Mouse (Mus musculus) heart, embryonic 12.5 days (tissue): ENCODE results near the gene Atad1. TPM values are rescaled to one million over a fixed set of nuclear protein-coding genes. Genes with fewer than 3 reads are reported as not detected.
"Not testable (repeated sequence)": the region's sequence is repeated elsewhere in the genome, so short reads cannot be mapped to it uniquely, and the experiment has no call there.

ENCODE experiments used
- ATAC-seq: fragments of 200-750 bp; cut with Nextera tagmentation; 2 replicates; pipeline ENCODE4 v1.8.0; 2017; ENCODE audit warnings: moderate TSS enrichment, moderate library complexity; ENCODE audit not compliant: insufficient number of reproducible peaks, low FRiP score
- H3K27ac ChIP-seq: fragments of 300-500 bp; sonication (generic); 2 replicates; pipeline ENCODE4 v1.5.1; 2016; ENCODE audit warnings: mild to moderate bottlenecking, moderate library complexity; ENCODE audit not compliant: poor library complexity, severe bottlenecking
- H3K27me3 ChIP-seq: fragments of 300-500 bp; sonication (generic); replicated peaks from 2 replicates; pipeline ENCODE4 v1.6.1; 2016; ENCODE audit warnings: mild to moderate bottlenecking, moderate library complexity
- H3K36me3 ChIP-seq: fragments of 300-500 bp; sonication (generic); 2 replicates; pipeline ENCODE4 v1.6.1; 2016; ENCODE audit warnings: mild to moderate bottlenecking, moderate library complexity
- H3K4me1 ChIP-seq: fragments of 300-500 bp; sonication (generic); replicated peaks from 2 replicates; pipeline ENCODE4 v1.6.1; 2016; ENCODE audit warnings: mild to moderate bottlenecking
- H3K4me2 ChIP-seq: fragments of 300-500 bp; sonication (generic); 2 replicates; pipeline ENCODE4 v1.6.1; 2016; ENCODE audit warnings: mild to moderate bottlenecking, moderate library complexity
- H3K4me3 ChIP-seq: fragments of 300-500 bp; sonication (generic); 2 replicates; pipeline ENCODE4 v1.5.1; 2016; ENCODE audit warnings: mild to moderate bottlenecking
- H3K9ac ChIP-seq: fragments of 300-500 bp; sonication (generic); 2 replicates; pipeline ENCODE4 v1.6.1; 2016; ENCODE audit warnings: mild to moderate bottlenecking, moderate library complexity
- H3K9me3 ChIP-seq: fragments of 300-500 bp; sonication (generic); replicated peaks from 2 replicates; pipeline ENCODE4 v1.6.1; 2016; ENCODE audit warnings: mild to moderate bottlenecking, moderate library complexity
- WGBS: fragments of 180-500 bp; shearing (Covaris S2); methylation state at CpG from one replicate; pipeline ENCODE4 v1.1.7; 2016; 5-methylcytosine and 5-hydroxymethylcytosine counted together
- polyA plus RNA-seq: library from polyadenylated mRNA; unstranded; fragments of >200 nt; fragmentation: Nextera tagmentation; extraction: Ambion mirVana; gene quantifications from 2 replicates; pipeline ENCODE4 v1.2.1, GENCODE M21; 2016

Atad1 gene
- polyA plus RNA-seq, 1 experiment from 2014 or later, result 63.1 TPM

- H3K36me3 ChIP-seq, result peaks cover 34% of the 10 kb centered on the region
- H3K27me3 ChIP-seq, H3K4me3 ChIP-seq, ATAC-seq, H3K9me3 ChIP-seq, H3K9ac ChIP-seq, H3K4me1 ChIP-seq, H3K27ac ChIP-seq, H3K4me2 ChIP-seq: not testable (repeated sequence)
- WGBS, result 76% methylated on average over 1 of the region's 1 CpGs
Measured at GRCm38 (mm10) chr19:32667830-32668229, 71.8 kb downstream of the Atad1 start.

- WGBS, result 69% methylated on average over 8 of the region's 8 CpGs
- no peak overlapping the region for H3K4me3 ChIP-seq
- no peaks in the 10 kb centered on the region for H3K9me3 ChIP-seq
- H3K27me3 ChIP-seq, result no peaks in the 10 kb centered on the region
- no peaks in the 10 kb centered on the region for H3K4me1 ChIP-seq
- peaks cover 30% of the 10 kb centered on the region for H3K36me3 ChIP-seq
- no peak overlapping the region for H3K27ac ChIP-seq
- H3K4me2 ChIP-seq, result no peak overlapping the region
- ATAC-seq, result no peak
- H3K9ac ChIP-seq, result no peak overlapping the region
Measured at GRCm38 (mm10) chr19:32665243-32665642, 74.3 kb downstream of the Atad1 start.

DNA sequence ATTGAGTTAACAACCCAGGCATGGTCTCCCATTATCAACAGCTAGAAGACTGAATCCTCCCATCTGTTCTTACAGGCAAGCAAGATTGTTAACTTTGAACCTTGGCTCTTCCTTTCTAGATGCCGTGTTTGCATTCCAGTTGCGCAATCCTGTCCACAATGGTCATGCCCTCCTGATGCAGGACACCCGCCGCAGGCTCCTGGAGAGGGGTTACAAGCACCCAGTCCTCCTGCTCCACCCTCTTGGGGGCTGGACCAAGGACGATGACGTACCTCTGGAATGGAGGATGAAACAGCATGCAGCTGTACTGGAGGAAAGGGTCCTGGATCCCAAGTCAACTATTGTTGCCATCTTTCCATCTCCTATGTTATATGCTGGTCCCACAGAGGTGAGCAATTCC is 76.7 kb downstream of the Atad1 start:
- Histone ChIP-seq H3K9me3 (no peaks in the 10 kb centered on the region), H3K36me3 (peaks cover 30% of the 10 kb centered on the region), H3K4me2 (no peak overlapping the region), H3K4me1 (no peaks in the 10 kb centered on the region), H3K9ac (no peak overlapping the region), H3K4me3 (no peak overlapping the region), H3K27me3 (no peaks in the 10 kb centered on the region), H3K27ac (no peak overlapping the region)
- WGBS, result 87% methylated on average over 6 of the region's 6 CpGs
- ATAC-seq, result no peak

DNA sequence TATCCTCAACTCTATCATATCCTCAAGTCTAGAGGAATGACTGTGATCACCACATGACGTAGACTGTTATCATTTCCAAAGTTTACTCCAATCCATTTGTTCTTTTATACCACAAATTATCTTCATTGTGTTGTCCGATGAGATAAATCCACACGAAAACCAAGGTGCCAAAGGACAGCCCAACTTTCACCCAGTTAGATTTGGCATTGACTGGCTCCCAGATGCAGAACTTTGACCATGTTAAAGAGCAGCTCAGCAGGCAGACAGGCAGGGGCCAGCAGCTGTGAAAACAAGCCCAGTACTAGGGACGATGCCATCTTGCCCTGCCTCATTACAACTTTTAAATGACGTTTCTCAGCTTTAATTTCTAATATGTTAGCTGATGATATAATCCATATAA is 80.2 kb downstream of the Atad1 start:
- Histone ChIP-seq H3K9ac (no peak overlapping the region), H3K4me1 (no peaks in the 10 kb centered on the region), H3K4me2 (no peak overlapping the region), H3K4me3 (no peak overlapping the region), H3K9me3 (no peaks in the 10 kb centered on the region), H3K36me3 (peaks cover 17% of the 10 kb centered on the region), H3K27ac (no peak overlapping the region), H3K27me3 (no peaks in the 10 kb centered on the region)
- 72% methylated on average over 5 of the region's 5 CpGs for WGBS
- ATAC-seq, result no peak

DNA sequence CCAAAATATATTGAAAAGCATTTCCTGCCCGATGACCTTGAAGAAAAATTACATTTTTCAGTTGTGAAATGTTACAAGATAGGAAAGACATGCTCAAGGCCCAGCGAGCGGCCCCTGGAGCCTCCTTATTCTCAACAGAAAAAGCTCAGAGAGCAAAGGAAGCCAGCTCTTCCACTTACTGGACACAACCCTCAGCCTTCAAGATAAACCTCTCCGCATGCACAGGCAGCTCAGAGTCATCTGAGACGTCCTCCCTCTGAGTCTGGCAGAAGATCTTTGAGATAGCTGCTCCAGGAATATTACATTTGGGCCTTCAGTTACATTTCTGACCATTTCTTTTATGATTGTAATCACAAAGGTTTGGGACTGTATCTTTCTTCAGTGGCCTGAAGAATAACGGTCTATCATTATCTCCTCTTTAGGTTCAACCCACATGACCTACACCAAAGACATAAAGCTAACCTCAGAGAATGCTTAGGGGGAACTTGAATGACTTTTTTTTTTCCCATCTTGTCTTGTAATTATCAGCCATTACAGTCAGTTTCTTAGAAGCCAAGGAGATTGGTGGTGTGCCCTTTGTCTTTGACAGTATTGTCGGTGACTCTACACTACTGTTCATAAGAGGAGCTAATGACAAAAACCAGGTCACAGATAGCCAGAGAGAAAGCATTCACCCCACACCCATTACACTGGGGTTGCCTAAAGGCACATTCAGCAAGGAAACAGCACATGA is 85.8 kb downstream of the Atad1 start:
- no peak overlapping the region for H3K4me3 ChIP-seq
- WGBS, result 60% methylated on average over 7 of the region's 7 CpGs
- no peak overlapping the region for H3K4me2 ChIP-seq
- H3K27ac ChIP-seq, result no peak overlapping the region
- ATAC-seq, result no peak
- no peaks in the 10 kb centered on the region for H3K9me3 ChIP-seq
- no peak overlapping the region for H3K9ac ChIP-seq
- no peaks in the 10 kb centered on the region for H3K27me3 ChIP-seq
- no peaks in the 10 kb centered on the region for H3K4me1 ChIP-seq
- H3K36me3 ChIP-seq, result no peaks in the 10 kb centered on the region

GRCm38 (mm10) chr19:32653122-32653521 is 86.5 kb downstream of the Atad1 start:
- H3K36me3 ChIP-seq, result no peaks in the 10 kb centered on the region
- H3K4me1 ChIP-seq, result peaks cover 5% of the 10 kb centered on the region
- no peak overlapping the region for H3K27ac ChIP-seq
- no peaks in the 10 kb centered on the region for H3K27me3 ChIP-seq
- 77% methylated on average over 5 of the region's 5 CpGs for WGBS
- no peak for ATAC-seq
- H3K9ac ChIP-seq, result no peak overlapping the region
- H3K4me2 ChIP-seq, result no peak overlapping the region
- no peaks in the 10 kb centered on the region for H3K9me3 ChIP-seq
- H3K4me3 ChIP-seq, result no peak overlapping the region

GRCm38 (mm10) chr19:32651046-32651445 is 88.5 kb downstream of the Atad1 start:
- 85% methylated on average over 5 of the region's 5 CpGs for WGBS
- Histone ChIP-seq H3K4me3 (no peak overlapping the region), H3K4me1 (peaks cover 9% of the 10 kb centered on the region), H3K9ac (no peak overlapping the region), H3K9me3 (no peaks in the 10 kb centered on the region), H3K27me3 (no peaks in the 10 kb centered on the region), H3K4me2 (no peak overlapping the region), H3K27ac (no peak overlapping the region), H3K36me3 (no peaks in the 10 kb centered on the region)
- ATAC-seq, result no peak

DNA sequence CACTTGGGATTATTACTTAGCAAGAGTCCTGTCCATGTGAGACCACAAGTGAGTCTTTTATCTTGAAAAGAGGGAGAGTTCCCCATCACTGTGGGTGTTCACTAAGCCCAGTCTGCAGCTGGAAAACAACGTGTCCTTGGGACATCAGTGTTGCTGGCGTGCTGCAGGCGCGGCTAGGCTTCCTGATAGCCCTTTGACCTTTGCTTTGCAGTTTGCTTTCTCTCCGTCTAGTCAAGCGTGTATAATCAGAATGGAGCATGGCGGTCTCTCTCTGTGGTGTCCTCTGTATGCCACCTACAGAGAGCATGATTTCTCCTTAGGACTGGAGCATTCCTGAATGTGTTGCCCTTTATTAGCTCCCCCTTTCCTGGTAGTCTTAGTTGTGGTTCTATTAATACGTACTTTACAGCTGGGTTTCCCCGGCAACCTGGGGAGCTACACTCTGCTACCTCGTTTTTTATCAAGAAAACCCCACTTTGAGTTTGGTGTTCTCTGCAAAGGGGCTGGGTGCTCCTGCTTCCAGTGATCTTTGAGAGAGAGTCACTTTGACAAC is 91.5 kb downstream of the Atad1 start:
- no peak overlapping the region for H3K27ac ChIP-seq
- 21% methylated on average over 10 of the region's 10 CpGs for whole genome bisulfite sequencing
- H3K27me3 ChIP-seq, result no peaks in the 10 kb centered on the region
- peaks cover 8% of the 10 kb centered on the region for H3K36me3 ChIP-seq
- H3K9me3 ChIP-seq, result 0 out of 2 replicates have a peak, but pooled peaks cover 3% of the 10 kb centered on the region
- H3K4me1 ChIP-seq, result peaks cover 9% of the 10 kb centered on the region
- ATAC-seq, result no peak
- H3K4me3 ChIP-seq, result no peak overlapping the region
- no peak overlapping the region for H3K9ac ChIP-seq
- peak overlapping the region; percentile 22 for H3K4me2 ChIP-seq

- H3K4me1 ChIP-seq, result peaks cover 9% of the 10 kb centered on the region
- H3K9ac ChIP-seq, result no peak overlapping the region
- H3K27ac ChIP-seq, result no peak overlapping the region
- ATAC-seq, result no peak
- H3K36me3 ChIP-seq, result peaks cover 14% of the 10 kb centered on the region
- WGBS, result 87% methylated on average over 3 of the region's 3 CpGs
- H3K4me3 ChIP-seq, result no peak overlapping the region
- no peaks in the 10 kb centered on the region for H3K27me3 ChIP-seq
- no peak overlapping the region for H3K4me2 ChIP-seq
- 0 out of 2 replicates have a peak, but pooled peaks cover 3% of the 10 kb centered on the region for H3K9me3 ChIP-seq
Measured at GRCm38 (mm10) chr19:32646382-32646781, 93.2 kb downstream of the Atad1 start.

- H3K27ac ChIP-seq, result no peak overlapping the region
Measured at GRCm38 (mm10) chr19:32645939-32646338, 93.6 kb downstream of the Atad1 start.

DNA sequence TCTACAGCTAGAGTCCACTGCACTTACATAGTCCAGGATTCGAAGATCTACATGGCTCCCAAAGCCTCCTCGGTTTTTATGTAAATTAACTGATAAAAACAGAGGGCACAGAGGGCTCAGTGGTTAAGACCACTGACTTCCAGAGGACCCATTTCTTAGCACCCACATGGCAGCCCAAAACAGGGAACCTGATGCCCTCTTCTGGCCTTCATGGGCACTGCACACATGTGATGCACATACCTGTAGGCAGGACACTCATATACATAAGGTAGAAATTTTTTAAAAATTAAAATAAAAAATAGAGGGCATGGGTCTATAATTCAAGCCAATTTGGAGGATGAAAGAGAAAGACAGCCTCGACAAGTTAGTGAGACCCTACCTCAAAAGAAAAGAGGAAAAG is 95.9 kb downstream of the Atad1 start:
- no peak for ATAC-seq
- no peak overlapping the region for H3K27ac ChIP-seq
- WGBS, result 85% methylated on average over 3 of the region's 3 CpGs
- no peak overlapping the region for H3K4me3 ChIP-seq
- no peaks in the 10 kb centered on the region for H3K27me3 ChIP-seq
- peaks cover 9% of the 10 kb centered on the region for H3K4me1 ChIP-seq
- H3K9ac ChIP-seq, result no peak overlapping the region
- H3K9me3 ChIP-seq, result 0 out of 2 replicates have a peak, but pooled peaks cover 3% of the 10 kb centered on the region
- H3K4me2 ChIP-seq, result no peak overlapping the region
- peaks cover 20% of the 10 kb centered on the region for H3K36me3 ChIP-seq

More at GRCm38 (mm10) chr19:32645939-32646338, 93.6 kb downstream of the Atad1 start:
- H3K9ac ChIP-seq, result no peak overlapping the region
- 86% methylated on average over 7 of the region's 7 CpGs for WGBS
- H3K27me3 ChIP-seq, result no peaks in the 10 kb centered on the region
- no peak for ATAC-seq
- peaks cover 14% of the 10 kb centered on the region for H3K36me3 ChIP-seq
- H3K4me3 ChIP-seq, result no peak overlapping the region
- H3K4me2 ChIP-seq, result no peak overlapping the region
- 0 out of 2 replicates have a peak, but pooled peaks cover 3% of the 10 kb centered on the region for H3K9me3 ChIP-seq
- peaks cover 9% of the 10 kb centered on the region for H3K4me1 ChIP-seq
